In the genomic region with DNA sequence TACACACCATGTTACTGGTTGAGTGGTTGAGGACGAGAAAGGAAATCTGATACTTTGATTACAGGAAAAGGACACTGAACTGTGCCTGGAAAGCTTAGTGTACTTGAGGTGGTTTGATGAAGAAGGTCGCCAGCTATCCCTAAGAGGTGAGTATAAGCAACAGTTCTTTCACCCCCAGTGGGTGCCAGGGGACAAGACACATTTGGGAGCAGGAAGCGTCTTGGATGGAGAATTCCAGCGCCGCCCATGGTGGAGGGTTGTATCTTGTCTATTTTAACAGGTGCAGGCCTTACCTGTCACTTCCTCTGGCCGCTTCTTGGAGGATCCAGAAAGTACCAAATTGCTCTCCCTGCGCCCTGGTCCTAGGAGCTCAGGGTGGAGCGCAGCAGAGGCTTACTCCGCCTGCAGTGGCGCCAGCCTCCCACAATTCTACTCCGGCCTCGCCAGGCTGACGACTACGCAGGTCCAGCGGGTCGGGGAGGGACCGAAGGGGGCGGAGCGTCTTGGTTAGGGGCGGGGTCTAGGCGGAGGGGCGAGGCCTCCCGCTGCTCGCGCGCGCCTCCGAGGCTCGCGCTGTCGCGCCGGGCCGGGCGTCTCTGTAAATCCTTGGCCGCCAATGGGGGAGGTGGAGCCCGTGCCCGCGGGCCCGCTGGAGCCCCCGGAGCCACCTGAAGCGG, we compare ENCODE assay signal across 8 mouse cellular contexts. TPM values are rescaled to one million over a fixed set of nuclear protein-coding genes. Genes with fewer than 3 reads are reported as not detected.
DNase-seq lines count a peak whose midpoint lies in the region; ATAC-seq lines count a peak whose summit lies in the region.

A gene (plus strand): TSS at position 540 of the 677 bp plus-strand sequence.

- WGBS in hindbrain, embryonic 15.5 days = 1% methylated on average over 36 of the region's 42 CpGs

- H3K9ac ChIP-seq in hindbrain, embryonic 15.5 days = peak within 1 kb of the TSS; percentile 90

- H3K36me3 ChIP-seq in hindbrain, embryonic 15.5 days = no peaks in the 10 kb centered on the region

- H3K4me3 ChIP-seq in hindbrain, embryonic 15.5 days = peak within 1 kb of the TSS; percentile 86

- ATAC-seq in hindbrain, embryonic 15.5 days (ENCODE audit: low FRiP score, low read depth) = peak; percentile 99

- no peaks in the 10 kb centered on the region for H3K9me3 ChIP-seq in hindbrain, embryonic 15.5 days

- peak within 1 kb of the TSS; percentile 90 for H3K27ac ChIP-seq in hindbrain, embryonic 15.5 days (replicated peaks)

- H3K4me2 ChIP-seq in hindbrain, embryonic 15.5 days = peak within 1 kb of the TSS; percentile 62

- H3K4me1 ChIP-seq in hindbrain, embryonic 15.5 days (replicated peaks) = peaks cover 22% of the 10 kb centered on the region

- no peaks in the 10 kb centered on the region for H3K27me3 ChIP-seq in hindbrain, embryonic 15.5 days

- peak; percentile 89 for DNase-seq in R1 (ENCODE audit: low read depth, low spot score)
- peak; percentile 95 to 97 for DNase-seq in cerebellum, postnatal 25 days
- DNase-seq in frontal cortex, postnatal 36 days (ENCODE audit: low spot score in 2 of 2) = peak; percentile 93
- peak; percentile 85 for DNase-seq in left cerebral cortex, adult 11 months (ENCODE audit: low spot score)
- peak; percentile 97 to 98 for DNase-seq in lung, postnatal 4 days
- DNase-seq in retina, postnatal 7 days (ENCODE audit: low read depth, low spot score) = peak; percentile 92
- DNase-seq in urinary bladder, adult 2 months (ENCODE audit: low spot score) = peak; percentile 89

RNA-seq across cellular contexts. Expression of the gene that starts here (rescaled TPM):
- 4.4 and 5.3 TPM in 2 replicates for polyA plus RNA-seq in hindbrain, embryonic 15.5 days (2015; fragmentation: Nextera tagmentation; extraction: Ambion mirVana)
- polyA plus RNA-seq in urinary bladder, adult 2 months (2012; rRNA removed) = 5.7 and 6.4 TPM in 2 replicates

Comparison
In these comparisons a context has a peak if more than half of its experiments do, and no peak if none do; other contexts are left out.
1. Peak in every context shown above with its lines: DNase-seq, ATAC-seq, H3K4me3 ChIP-seq and H3K27ac ChIP-seq.